Mouse (Mus musculus) CH12.LX (cell line): Measurements from ENCODE around the gene 4930544D05Rik.

ENCODE experiments used
- CHD2 ChIP-seq: IDR thresholded peaks from 2 replicates; pipeline ENCODE4 v1.6.1; 2011; ENCODE audit warnings: low read length, improper control_type of control experiment
- CTCF ChIP-seq, 2 experiments: IDR thresholded peaks in 1 of 2; conservative IDR thresholded peaks in 1 of 2; 2 replicates each; pipeline ENCODE4 v1.5.1; 2011 to 2012; ENCODE audit warnings: low read depth in 2 of 2, low read length in 2 of 2, improper control_type of control experiment in 1 of 2, inconsistent platforms in 1 of 2, mild to moderate bottlenecking in 1 of 2, moderate library complexity in 1 of 2
- EP300 ChIP-seq: IDR thresholded peaks from 2 replicates; pipeline ENCODE4 v1.6.1; 2011; ENCODE audit warnings: low read length, improper control_type of control experiment
- MAX ChIP-seq: IDR thresholded peaks from 2 replicates; pipeline ENCODE4 v1.6.1; 2011; ENCODE audit warnings: low read length, improper control_type of control experiment
- MAZ ChIP-seq: IDR thresholded peaks from 2 replicates; pipeline ENCODE4 v1.6.1; 2012; ENCODE audit warnings: low read depth, mild to moderate bottlenecking, inconsistent platforms, low read length, improper control_type of control experiment, moderate library complexity
- MEF2A ChIP-seq: IDR thresholded peaks from 2 replicates; pipeline ENCODE4 v1.6.1; 2014; ENCODE audit warnings: low read depth, mild to moderate bottlenecking, inconsistent platforms, low read length, improper control_type of control experiment, borderline replicate concordance
- MXI1 ChIP-seq: IDR thresholded peaks from 2 replicates; pipeline ENCODE4 v1.6.1; 2011; ENCODE audit warnings: mild to moderate bottlenecking, low read depth, low read length, improper control_type of control experiment
- POLR2A ChIP-seq: IDR thresholded peaks from 2 replicates; pipeline ENCODE4 v1.6.1; 2011; ENCODE audit warnings: low read depth, mild to moderate bottlenecking, improper control_type of control experiment, low read length
- RAD21 ChIP-seq: IDR thresholded peaks from 2 replicates; pipeline ENCODE4 v1.6.1; 2011; ENCODE audit warnings: low read depth, mild to moderate bottlenecking, low read length, improper control_type of control experiment, moderate library complexity
- RCOR1 ChIP-seq: conservative IDR thresholded peaks from 2 replicates; pipeline ENCODE4 v1.6.1; 2012; ENCODE audit warnings: low read depth, mild to moderate bottlenecking, inconsistent platforms, low read length, improper control_type of control experiment
- SIN3A ChIP-seq: IDR thresholded peaks from 2 replicates; pipeline ENCODE4 v1.6.1; 2012; ENCODE audit warnings: low read length, improper control_type of control experiment, inconsistent platforms
- SMC3 ChIP-seq: IDR thresholded peaks from 2 replicates; pipeline ENCODE4 v1.6.1; 2011; ENCODE audit warnings: low read depth, low read length, improper control_type of control experiment
- ZKSCAN1 ChIP-seq: IDR thresholded peaks from 2 replicates; pipeline ENCODE4 v1.6.1; 2012; ENCODE audit warnings: low read depth, inconsistent platforms, low read length, improper control_type of control experiment, borderline replicate concordance
- ZNF384 ChIP-seq: IDR thresholded peaks from 2 replicates; pipeline ENCODE4 v1.6.1; 2012; ENCODE audit warnings: low read depth, low read length, improper control_type of control experiment, inconsistent platforms

- no peak for TF ChIP-seq POLR2A
- TF ChIP-seq MAZ, result no peak
- no peak for TF ChIP-seq CTCF (conservative IDR thresholded peaks at IDR 0.05 in 1 of 2, IDR thresholded peaks at IDR 0.05 in 1 of 2; ENCODE audit: low read depth in 2 of 2, low read length in 2 of 2)
- TF ChIP-seq SMC3, result no peak
- no peak for TF ChIP-seq SIN3A
- no peak for TF ChIP-seq ZNF384
- no peak for TF ChIP-seq MEF2A
- TF ChIP-seq MXI1, result no peak
- TF ChIP-seq EP300, result no peak
- no peak for TF ChIP-seq MAX
- TF ChIP-seq ZKSCAN1, result no peak
- TF ChIP-seq RAD21, result no peak
- no peak for TF ChIP-seq RCOR1
- no peak for TF ChIP-seq CHD2
Observed at GRCm38 (mm10) chr11:70657573-70657972, 41.9 kb downstream of the 4930544D05Rik start.
